Mouse (Mus musculus) left cerebral cortex, adult 2 months (tissue): ENCODE data around the gene Txk. TPM values are rescaled to one million over a fixed set of nuclear protein-coding genes. Genes with fewer than 3 reads are reported as not detected.
A peak's percentile ranks its signal among the peaks of the same experiment; 100 is the strongest.

ENCODE experiments used
- DNase-seq, 2 experiments: peaks; one replicate each; pipeline ENCODE4 v3.0.0; 2021 to 2022; ENCODE audit warnings: low spot score in 2 of 2, mixed read lengths in 1 of 2; ENCODE audit errors: extremely low spot score in 1 of 2
- H3K27ac ChIP-seq: fragments of 200-600 bp; 2 replicates; pipeline ENCODE4 v1.8.1; 2022
- H3K4me3 ChIP-seq: fragments of 200-600 bp; 2 replicates; pipeline ENCODE4 v1.8.1; 2022
- CTCF ChIP-seq: fragments of 200-600 bp; IDR thresholded peaks from 2 replicates; pipeline ENCODE4 v1.8.1; 2022; ENCODE audit warnings: antibody characterized with exemption, mild to moderate bottlenecking, moderate library complexity
- intact Hi-C: fragments of 180-260 bp; cut with DNase I; formaldehyde crosslinking; loops from one replicate; pipeline ENCODE4 v1.15.1; 2025
- total RNA-seq, 2 experiments: library from RNA; stranded (reverse); gene quantifications; 2 replicates each; pipeline ENCODE4 v1.2.3; 2021

Txk gene
- total RNA-seq, 2 experiments from 2014 or later: 0.26 to 0.66 TPM

GRCm38 (mm10) chr5:72647958-72648595 lies 104.5 kb downstream of the Txk start:
- TF ChIP-seq CTCF: no peak
- Histone ChIP-seq H3K4me3 (peak overlapping the region; percentile 44), H3K27ac (no peak overlapping the region)
- intact Hi-C loops: no loop called here
- DNase-seq: no peak

GRCm38 (mm10) chr5:72647418-72647907 lies 105.1 kb downstream of the Txk start, which contains the start of gene Nipal1:
Gene Nipal1 (plus strand): TSS chr5:72647795.
- Histone ChIP-seq H3K4me3 (peak within 1 kb of the TSS; percentile 44), H3K27ac (no peak within 1 kb of the TSS)
- intact Hi-C loops: no loop called here
- DNase-seq: peak; percentile 13 to 20
- TF ChIP-seq CTCF: no peak; the same call in 1 of the 2 replicates

- TF ChIP-seq CTCF: no peak
- intact Hi-C loops: no loop called here
- no peak for DNase-seq
- Histone ChIP-seq H3K4me3 (peak overlapping the region; percentile 44), H3K27ac (no peak overlapping the region)
These were observed 105.6 kb downstream of the Txk start for GRCm38 (mm10) chr5:72646996-72647395.

DNA sequence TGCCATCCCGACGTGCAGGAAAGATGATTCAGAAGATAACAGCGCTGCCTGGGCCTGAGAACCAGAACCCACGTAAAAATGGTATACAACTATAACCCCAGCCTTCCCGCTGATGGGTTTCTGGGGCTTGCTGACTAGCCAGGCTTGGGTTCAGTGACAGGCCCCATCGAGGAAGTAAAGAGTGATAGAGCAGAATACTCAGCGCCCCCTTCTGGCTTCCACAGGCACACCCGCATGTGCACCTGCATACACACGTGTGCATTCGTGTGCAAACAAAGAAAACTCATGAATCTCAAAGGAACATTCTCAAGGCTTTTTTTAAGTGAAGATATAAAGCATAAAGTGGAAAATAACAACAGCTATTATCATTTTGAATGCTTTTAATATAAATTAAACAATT lies 106.4 kb downstream of the Txk start:
- intact Hi-C loops: no loop called here
- H3K27ac ChIP-seq: no peak overlapping the region
- no peak; the same call in 1 of the 2 replicates for TF ChIP-seq CTCF
- DNase-seq: no peak
- H3K4me3 ChIP-seq: no peak overlapping the region

Other genes with a start within 250 kb of the Txk start
- under 1 TPM; 0.18 to 0.26 TPM for gene Corin, start 248.3 kb downstream of the Txk start, total RNA-seq
- gene Nfxl1, start 193.1 kb downstream of the Txk start, total RNA-seq: 10 to 100 TPM; 14.8 to 16.7 TPM
- under 1 TPM in 1 of 2 experiments, not detected in 1; 0.33 TPM for gene Zar1, start 171.5 kb downstream of the Txk start, total RNA-seq
- under 1 TPM in 1 of 2 experiments, not detected in 1; 0.42 TPM for gene Gm5868, start 165.2 kb downstream of the Txk start, total RNA-seq
- not detected for gene Cnga1, start 108.5 kb downstream of the Txk start, total RNA-seq
- gene Nipal1, start 105.0 kb downstream of the Txk start, total RNA-seq: not detected
- 1 to 10 TPM; 3.4 to 3.8 TPM for gene Tec, start 115.7 kb upstream of the Txk start, total RNA-seq
- 10 to 100 TPM; 27.6 to 29.4 TPM for gene Slain2, start 161.5 kb upstream of the Txk start, total RNA-seq
- gene Gm10135, start 221.9 kb upstream of the Txk start, total RNA-seq: not detected